Mouse (Mus musculus): ENCODE measurements around the gene Ufsp1. TPM values are rescaled to one million over a fixed set of nuclear protein-coding genes. Genes with fewer than 3 reads are reported as not detected.

Ufsp1 gene
- total RNA-seq, 1 experiment = 6.3 TPM

DNA sequence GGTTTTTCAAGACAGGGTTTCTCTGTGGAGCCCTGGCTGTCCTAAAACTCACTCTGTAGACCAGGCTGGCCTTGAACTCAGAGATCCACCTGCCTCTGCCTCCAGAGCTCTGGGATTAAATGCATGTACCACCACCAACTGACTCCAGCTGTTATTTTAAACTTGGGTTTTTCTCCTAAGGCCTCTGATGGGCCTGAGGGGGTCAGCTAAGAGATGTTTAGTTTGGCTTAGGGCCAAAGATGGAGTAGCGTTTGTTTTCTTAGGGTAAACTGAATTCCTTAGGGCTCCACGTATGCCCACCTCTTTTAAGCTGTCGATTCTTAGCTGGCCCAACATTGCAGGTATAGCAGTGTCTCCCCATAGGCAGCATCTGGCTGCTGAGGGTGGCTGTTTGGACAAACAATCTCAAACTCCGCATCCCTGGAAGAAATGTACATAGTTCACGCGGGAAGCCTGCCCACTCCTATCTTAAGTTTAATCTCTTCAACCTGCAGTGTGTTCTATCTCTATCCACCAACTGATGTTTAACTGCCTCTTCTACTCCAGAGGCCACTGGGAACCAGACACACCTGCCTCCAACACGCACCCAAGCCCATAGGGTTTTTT, 48.1 kb downstream of the Ufsp1 start:
- H3K4me3 ChIP-seq (ENCODE audit: insufficient read depth in 1 of 2, low read depth in 1 of 2, low read length in 2 of 2, poor library complexity in 1 of 2, severe bottlenecking in 1 of 2) = no peak overlapping the region
- H3K9me3 ChIP-seq (ENCODE audit: control insufficient read depth, insufficient read depth, low read depth, low read length) = no peaks in the 10 kb centered on the region
- no peak overlapping the region for H3K27ac ChIP-seq (ENCODE audit: insufficient read depth, low read depth, low read length, poor library complexity, severe bottlenecking)
- H3K9ac ChIP-seq (ENCODE audit: insufficient read depth, low read depth, low read length, poor library complexity, severe bottlenecking) = no peak overlapping the region
- no peaks in the 10 kb centered on the region for H3K36me3 ChIP-seq (ENCODE audit: control insufficient read depth, insufficient read depth, low read length, poor library complexity, severe bottlenecking)
- H3K4me1 ChIP-seq (ENCODE audit: control insufficient read depth in 2 of 2, insufficient read depth in 2 of 2, low read length in 2 of 2, poor library complexity in 1 of 2) = peaks cover 2 to 19% of the 10 kb centered on the region in 2 experiments; a peak in 3 of 4 replicates
- DNase-seq (ENCODE audit: low read depth, low spot score) = no peak
- TF ChIP-seq ZNF384 (IDR thresholded peaks at IDR 0.05; ENCODE audit: low read depth, low read length) = no peak
- no peak for TF ChIP-seq ZC3H11A (IDR thresholded peaks at IDR 0.05; ENCODE audit: borderline replicate concordance, low read depth, low read length)
- TF ChIP-seq MAFK (IDR thresholded peaks at IDR 0.05; ENCODE audit: insufficient read depth, low read depth, low read length) = no peak
- in situ Hi-C loops (cut with MboI; ENCODE audit: low sequenced_read_pairs in 2 of 2, unreplicated experiment in 2 of 2) = no loop called here

GRCm38 (mm10) chr5:137343412-137343811, 49.0 kb downstream of the Ufsp1 start:
- Histone ChIP-seq H3K4me3 (ENCODE audit: insufficient read depth in 1 of 2, low read depth in 1 of 2, low read length in 2 of 2, poor library complexity in 1 of 2, severe bottlenecking in 1 of 2) (no peak overlapping the region), H3K36me3 (ENCODE audit: control insufficient read depth, insufficient read depth, low read length, poor library complexity, severe bottlenecking) (no peaks in the 10 kb centered on the region), H3K4me1 (ENCODE audit: control insufficient read depth in 2 of 2, insufficient read depth in 2 of 2, low read length in 2 of 2, poor library complexity in 1 of 2) (peaks cover 3 to 17% of the 10 kb centered on the region in 2 experiments; a peak in 3 of 4 replicates), H3K9me3 (ENCODE audit: control insufficient read depth, insufficient read depth, low read depth, low read length) (no peaks in the 10 kb centered on the region), H3K9ac (ENCODE audit: insufficient read depth, low read depth, low read length, poor library complexity, severe bottlenecking) (no peak overlapping the region), H3K27ac (ENCODE audit: insufficient read depth, low read depth, low read length, poor library complexity, severe bottlenecking) (no peak overlapping the region)
- in situ Hi-C loops (cut with MboI; ENCODE audit: low sequenced_read_pairs in 2 of 2, unreplicated experiment in 2 of 2) = no loop called here
- TF ChIP-seq ZC3H11A (IDR thresholded peaks at IDR 0.05; ENCODE audit: borderline replicate concordance, low read depth, low read length) (no peak), HCFC1 (IDR thresholded peaks at IDR 0.05; ENCODE audit: borderline replicate concordance, insufficient read depth, low read length) (no peak), MAFK (IDR thresholded peaks at IDR 0.05; ENCODE audit: insufficient read depth, low read depth, low read length) (no peak), CHD2 (IDR thresholded peaks at IDR 0.05; ENCODE audit: low read depth, low read length) (no peak), ZNF384 (IDR thresholded peaks at IDR 0.05; ENCODE audit: low read depth, low read length) (no peak)
- DNase-seq (ENCODE audit: low read depth, low spot score) = no peak

- no peak overlapping the region for H3K9ac ChIP-seq (ENCODE audit: insufficient read depth, low read depth, low read length, poor library complexity, severe bottlenecking)
- in situ Hi-C loops (cut with MboI; ENCODE audit: low sequenced_read_pairs in 2 of 2, unreplicated experiment in 2 of 2) = no loop called here
- no peak overlapping the region for H3K4me3 ChIP-seq (ENCODE audit: insufficient read depth in 1 of 2, low read depth in 1 of 2, low read length in 2 of 2, poor library complexity in 1 of 2, severe bottlenecking in 1 of 2)
- TF ChIP-seq CHD2 (IDR thresholded peaks at IDR 0.05; ENCODE audit: low read depth, low read length) = no peak
- H3K36me3 ChIP-seq (ENCODE audit: control insufficient read depth, insufficient read depth, low read length, poor library complexity, severe bottlenecking) = no peaks in the 10 kb centered on the region
- H3K4me1 ChIP-seq (ENCODE audit: control insufficient read depth in 2 of 2, insufficient read depth in 2 of 2, low read length in 2 of 2, poor library complexity in 1 of 2) = peaks cover 3 to 17% of the 10 kb centered on the region in 2 experiments; a peak in 3 of 4 replicates
- H3K27ac ChIP-seq (ENCODE audit: insufficient read depth, low read depth, low read length, poor library complexity, severe bottlenecking) = no peak overlapping the region
- no peaks in the 10 kb centered on the region for H3K9me3 ChIP-seq (ENCODE audit: control insufficient read depth, insufficient read depth, low read depth, low read length)
- no peak for DNase-seq (ENCODE audit: low read depth, low spot score)
Observed at GRCm38 (mm10) chr5:137343869-137344268, 49.4 kb downstream of the Ufsp1 start.

Other genes with a start within 250 kb of the Ufsp1 start
- 76.4 and 112 TPM in 2 replicates for gene Ap1s1, start 248.5 kb upstream of the Ufsp1 start, total RNA-seq (2012; rRNA removed)
- 91.8 and 166 TPM in 2 replicates for gene Serpine1, start 222.4 kb upstream of the Ufsp1 start, total RNA-seq (2012; rRNA removed)
- 5.3 and 7.2 TPM in 2 replicates for gene Trim56, start 178.4 kb upstream of the Ufsp1 start, total RNA-seq (2012; rRNA removed)
- 3.1 and 3.4 TPM in 2 replicates for gene Muc3, start 145.3 kb upstream of the Ufsp1 start, total RNA-seq (2012; rRNA removed)
- 0.26 and 0.36 TPM in 2 replicates for gene Muc3a, start 82.2 kb upstream of the Ufsp1 start, total RNA-seq (2012; rRNA removed)
- gene Ache, start 7.1 kb upstream of the Ufsp1 start, total RNA-seq (2012; rRNA removed) = 0.31 TPM in 1 of 2 replicates, not detected in the other
- gene Srrt, start 13.0 kb downstream of the Ufsp1 start, total RNA-seq (2012; rRNA removed) = 350 and 528 TPM in 2 replicates
- gene Trip6, start 19.8 kb downstream of the Ufsp1 start, total RNA-seq (2012; rRNA removed) = 22.7 and 24.2 TPM in 2 replicates
- gene Slc12a9, start 39.0 kb downstream of the Ufsp1 start, total RNA-seq (2012; rRNA removed) = 20.9 and 34.9 TPM in 2 replicates
- 34.3 and 58.8 TPM in 2 replicates for gene Ephb4, start 55.5 kb downstream of the Ufsp1 start, total RNA-seq (2012; rRNA removed)
- 0.95 and 2.6 TPM in 2 replicates for gene Zan, start 182.4 kb downstream of the Ufsp1 start, total RNA-seq (2012; rRNA removed)
- gene Pop7, start 207.9 kb downstream of the Ufsp1 start, total RNA-seq (2012; rRNA removed) = 35.7 and 41.7 TPM in 2 replicates
- gene Gigyf1, start 223.9 kb downstream of the Ufsp1 start, total RNA-seq (2012; rRNA removed) = 24.7 and 40.3 TPM in 2 replicates
- gene Epo, start 238.6 kb downstream of the Ufsp1 start, total RNA-seq (2012; rRNA removed) = 0.36 and 0.48 TPM in 2 replicates
- 259 and 297 TPM in 2 replicates for gene Gnb2, start 238.9 kb downstream of the Ufsp1 start, total RNA-seq (2012; rRNA removed)

Measured in ES-E14 (cell line).